Mouse (Mus musculus): ENCODE results near the gene Adra2b. TPM values are rescaled to one million over a fixed set of nuclear protein-coding genes. Genes with fewer than 3 reads are reported as not detected.

The Adra2b gene
- polyA plus RNA-seq, 1 experiment from 2014 or later: 7.6 TPM

GRCm38 (mm10) chr2:127328090-127328851, 34.7 kb upstream of the Adra2b start:
- 59% methylated on average over 12 of the region's 12 CpGs for WGBS

GRCm38 (mm10) chr2:127332807-127333570, 30.0 kb upstream of the Adra2b start:
- 61% methylated on average over 14 of the region's 14 CpGs for WGBS
- no peak overlapping the region for H3K4me3 ChIP-seq
- H3K36me3 ChIP-seq: no peaks in the 10 kb centered on the region
- no peak overlapping the region for H3K9ac ChIP-seq
- H3K4me2 ChIP-seq: no peak overlapping the region
- no peak overlapping the region for H3K27ac ChIP-seq (ENCODE audit: poor library complexity, severe bottlenecking)
- peaks cover 9% of the 10 kb centered on the region for H3K27me3 ChIP-seq (replicated peaks)
- H3K4me1 ChIP-seq (replicated peaks): peaks cover 48% of the 10 kb centered on the region
- ATAC-seq (ENCODE audit: insufficient number of reproducible peaks, low FRiP score): no peak
- H3K9me3 ChIP-seq (replicated peaks): no peaks in the 10 kb centered on the region

More at GRCm38 (mm10) chr2:127328090-127328851, 34.7 kb upstream of the Adra2b start:
- H3K9me3 ChIP-seq (replicated peaks): no peaks in the 10 kb centered on the region
- ATAC-seq (ENCODE audit: insufficient number of reproducible peaks, low FRiP score): peak; percentile 71
- peaks cover 22% of the 10 kb centered on the region for H3K4me1 ChIP-seq (replicated peaks)
- H3K4me3 ChIP-seq: no peak overlapping the region
- H3K4me2 ChIP-seq: no peak overlapping the region
- no peak overlapping the region for H3K9ac ChIP-seq
- H3K36me3 ChIP-seq: no peaks in the 10 kb centered on the region
- H3K27ac ChIP-seq (ENCODE audit: poor library complexity, severe bottlenecking): peak overlapping the region; percentile 78
- H3K27me3 ChIP-seq (replicated peaks): no peaks in the 10 kb centered on the region

DNA sequence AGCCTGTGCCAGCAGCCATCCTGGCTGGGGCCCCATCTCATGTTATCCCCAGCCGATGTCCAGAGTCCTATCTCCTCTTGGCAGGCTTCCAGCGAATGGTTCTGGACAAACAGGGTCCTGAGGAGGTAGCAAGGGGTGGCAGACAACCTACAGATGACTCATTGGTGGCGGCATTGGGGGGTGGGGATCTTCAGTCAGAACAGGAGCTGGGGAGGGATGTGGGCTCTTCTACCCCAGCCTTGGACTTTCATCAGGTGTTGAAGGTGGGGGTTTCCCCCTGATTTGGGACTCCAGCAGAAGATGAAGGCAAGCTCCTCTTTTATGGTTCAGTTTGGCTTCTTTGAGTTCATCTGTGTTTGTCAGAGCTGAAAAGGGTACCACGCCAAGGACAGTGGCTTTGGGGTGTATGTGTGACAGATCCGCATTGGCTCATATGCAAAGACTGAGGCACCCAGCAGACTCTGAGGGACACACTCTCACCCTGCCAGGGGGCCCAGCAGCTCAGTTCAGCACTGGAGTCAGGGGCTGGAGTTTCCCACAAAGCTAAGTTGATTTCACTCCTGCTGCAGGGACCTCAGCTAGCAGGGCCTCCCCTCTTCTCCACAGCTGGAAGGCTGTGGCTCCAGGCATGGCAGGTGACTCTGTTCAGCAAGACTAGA, 28.9 kb upstream of the Adra2b start:
- Histone ChIP-seq H3K9ac (no peak overlapping the region), H3K9me3 (replicated peaks) (no peaks in the 10 kb centered on the region), H3K4me1 (replicated peaks) (peaks cover 46% of the 10 kb centered on the region), H3K4me3 (no peak overlapping the region), H3K27me3 (replicated peaks) (peaks cover 16% of the 10 kb centered on the region), H3K4me2 (no peak overlapping the region), H3K27ac (ENCODE audit: poor library complexity, severe bottlenecking) (no peak overlapping the region), H3K36me3 (no peaks in the 10 kb centered on the region)
- ATAC-seq (ENCODE audit: insufficient number of reproducible peaks, low FRiP score): no peak
- 43% methylated on average over 5 of the region's 5 CpGs for WGBS

GRCm38 (mm10) chr2:127335078-127335541, 27.9 kb upstream of the Adra2b start:
- peak overlapping the region; percentile 60; the same call in 1 of the 2 replicates for H3K4me3 ChIP-seq
- H3K27ac ChIP-seq (ENCODE audit: poor library complexity, severe bottlenecking): peak overlapping the region; percentile 46
- H3K4me1 ChIP-seq (replicated peaks): peaks cover 41% of the 10 kb centered on the region
- ATAC-seq (ENCODE audit: insufficient number of reproducible peaks, low FRiP score): no peak
- no peak overlapping the region for H3K9ac ChIP-seq
- H3K4me2 ChIP-seq: peak overlapping the region; percentile 76
- no peaks in the 10 kb centered on the region for H3K36me3 ChIP-seq
- 51% methylated on average over 11 of the region's 11 CpGs for WGBS
- H3K27me3 ChIP-seq (replicated peaks): peaks cover 16% of the 10 kb centered on the region
- H3K9me3 ChIP-seq (replicated peaks): no peaks in the 10 kb centered on the region

DNA sequence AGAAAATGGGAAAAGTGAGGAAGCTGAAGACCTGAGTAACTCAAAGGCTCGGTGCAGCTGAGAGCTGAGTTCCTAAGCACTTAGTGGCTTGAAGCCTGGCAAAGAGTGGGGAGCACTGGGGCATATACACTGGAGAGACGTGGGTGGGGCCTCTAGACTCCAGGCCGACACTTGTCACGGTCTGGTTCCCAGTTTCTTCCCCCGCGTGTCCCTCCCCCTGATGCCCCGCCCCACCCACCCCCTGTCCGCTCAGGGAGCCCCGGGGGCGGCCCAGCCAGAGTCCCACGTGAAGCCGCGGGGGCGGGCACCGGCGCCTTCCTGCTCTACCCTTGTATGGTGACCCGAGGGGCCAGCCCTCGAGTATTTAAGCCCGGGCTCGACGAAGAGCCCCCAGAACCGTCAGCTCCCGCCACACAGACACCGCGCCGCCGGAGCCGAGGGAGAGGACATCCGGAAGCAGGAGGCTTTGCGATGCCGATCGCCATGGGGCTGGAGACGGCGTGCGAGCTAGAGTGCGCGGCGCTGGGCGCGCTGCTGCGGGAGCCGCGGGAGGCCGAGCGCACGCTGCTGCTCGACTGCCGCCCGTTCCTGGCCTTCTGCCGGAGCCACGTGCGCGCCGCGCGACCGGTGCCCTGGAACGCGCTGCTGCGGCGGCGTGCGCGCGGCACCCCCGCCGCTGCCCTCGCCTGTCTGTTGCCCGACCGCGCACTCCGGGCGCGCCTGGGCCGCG, 27.1 kb upstream of the Adra2b start, which contains the start of gene Dusp2:
Dusp2 (plus strand) TSS at position 393 of the 730 bp plus-strand sequence.
- Histone ChIP-seq H3K9me3 (replicated peaks) (no peaks in the 10 kb centered on the region), H3K4me1 (replicated peaks) (peaks cover 41% of the 10 kb centered on the region), H3K9ac (peak within 1 kb of the TSS; percentile 77), H3K4me3 (peak within 1 kb of the TSS; percentile 60), H3K36me3 (no peaks in the 10 kb centered on the region), H3K27me3 (replicated peaks) (peaks cover 16% of the 10 kb centered on the region), H3K27ac (ENCODE audit: poor library complexity, severe bottlenecking) (peak within 1 kb of the TSS; percentile 46), H3K4me2 (peak within 1 kb of the TSS; percentile 76)
- WGBS: under 1% methylated on average over 68 of the region's 76 CpGs
- ATAC-seq (ENCODE audit: insufficient number of reproducible peaks, low FRiP score): peak; percentile 88

- Histone ChIP-seq H3K9ac (peak overlapping the region; percentile 77), H3K27ac (ENCODE audit: poor library complexity, severe bottlenecking) (peak overlapping the region; percentile 46), H3K36me3 (no peaks in the 10 kb centered on the region), H3K4me2 (peak overlapping the region; percentile 76), H3K4me1 (replicated peaks) (peaks cover 41% of the 10 kb centered on the region), H3K27me3 (replicated peaks) (peaks cover 16% of the 10 kb centered on the region), H3K9me3 (replicated peaks) (no peaks in the 10 kb centered on the region), H3K4me3 (peak overlapping the region; percentile 60)
- ATAC-seq (ENCODE audit: insufficient number of reproducible peaks, low FRiP score): no peak
- WGBS: 3% methylated on average over 33 of the region's 33 CpGs
Measured at GRCm38 (mm10) chr2:127336497-127336832, 26.5 kb upstream of the Adra2b start.

GRCm38 (mm10) chr2:127336885-127337284, 26.1 kb upstream of the Adra2b start:
- peak overlapping the region; percentile 77 for H3K9ac ChIP-seq
- no peaks in the 10 kb centered on the region for H3K9me3 ChIP-seq (replicated peaks)
- H3K27ac ChIP-seq (ENCODE audit: poor library complexity, severe bottlenecking): peak overlapping the region; percentile 46
- peak overlapping the region; percentile 60 for H3K4me3 ChIP-seq
- ATAC-seq (ENCODE audit: insufficient number of reproducible peaks, low FRiP score): no peak
- H3K4me2 ChIP-seq: peak overlapping the region; percentile 76
- H3K4me1 ChIP-seq (replicated peaks): peaks cover 41% of the 10 kb centered on the region
- WGBS: 25% methylated on average over 5 of the region's 5 CpGs
- no peaks in the 10 kb centered on the region for H3K36me3 ChIP-seq
- peaks cover 16% of the 10 kb centered on the region for H3K27me3 ChIP-seq (replicated peaks)

DNA sequence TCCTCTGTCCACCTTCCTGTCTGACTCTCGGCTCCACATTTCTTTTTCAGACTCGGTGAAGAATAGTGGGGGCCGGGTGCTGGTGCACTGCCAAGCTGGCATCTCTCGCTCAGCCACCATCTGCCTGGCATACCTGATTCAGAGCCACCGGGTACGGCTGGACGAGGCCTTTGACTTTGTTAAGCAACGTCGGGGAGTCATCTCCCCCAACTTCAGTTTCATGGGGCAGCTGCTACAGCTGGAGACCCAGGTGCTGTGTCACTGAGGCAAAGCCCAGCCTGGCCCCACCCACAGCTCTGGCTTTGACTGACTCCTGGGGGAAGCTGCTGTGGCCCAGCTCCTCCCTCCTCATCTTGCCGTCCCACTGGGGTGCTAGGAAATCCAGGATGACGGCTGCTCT, 25.5 kb upstream of the Adra2b start:
- Histone ChIP-seq H3K27me3 (replicated peaks) (peaks cover 16% of the 10 kb centered on the region), H3K9me3 (replicated peaks) (no peaks in the 10 kb centered on the region), H3K9ac (peak overlapping the region; percentile 77), H3K4me2 (peak overlapping the region; percentile 76), H3K4me1 (replicated peaks) (peaks cover 41% of the 10 kb centered on the region), H3K36me3 (no peaks in the 10 kb centered on the region), H3K27ac (ENCODE audit: poor library complexity, severe bottlenecking) (peak overlapping the region; percentile 46), H3K4me3 (peak overlapping the region; percentile 60)
- ATAC-seq (ENCODE audit: insufficient number of reproducible peaks, low FRiP score): no peak
- 51% methylated on average over 11 of the region's 11 CpGs for WGBS

DNA sequence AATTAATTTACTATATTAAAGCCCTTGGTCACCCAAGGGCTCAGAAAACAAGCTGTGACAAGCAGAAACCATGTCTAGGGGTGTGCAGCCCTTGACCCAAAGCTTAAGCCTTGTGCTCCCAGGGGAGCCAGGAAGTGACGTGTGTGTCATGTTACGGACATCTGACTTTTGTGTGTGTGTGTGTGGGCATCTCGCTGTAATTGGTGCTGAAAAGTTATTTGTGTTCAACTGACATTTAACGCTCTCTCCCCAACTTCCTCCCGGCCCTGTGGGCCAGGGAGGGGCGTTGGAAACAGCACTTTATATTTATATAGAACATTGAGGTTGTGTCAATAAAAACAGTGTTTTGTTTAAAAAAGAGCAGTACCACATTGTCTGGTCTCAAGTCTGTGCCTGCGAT, 25.0 kb upstream of the Adra2b start:
- Histone ChIP-seq H3K9me3 (replicated peaks) (no peaks in the 10 kb centered on the region), H3K27ac (ENCODE audit: poor library complexity, severe bottlenecking) (no peak overlapping the region), H3K9ac (peak overlapping the region; percentile 77; the same call in 1 of the 2 replicates), H3K27me3 (replicated peaks) (peaks cover 16% of the 10 kb centered on the region), H3K4me3 (peak overlapping the region; percentile 60), H3K4me1 (replicated peaks) (peaks cover 36% of the 10 kb centered on the region), H3K36me3 (no peaks in the 10 kb centered on the region), H3K4me2 (peak overlapping the region; percentile 76)
- no peak for ATAC-seq (ENCODE audit: insufficient number of reproducible peaks, low FRiP score)
- WGBS: 62% methylated on average over 7 of the region's 7 CpGs

DNA sequence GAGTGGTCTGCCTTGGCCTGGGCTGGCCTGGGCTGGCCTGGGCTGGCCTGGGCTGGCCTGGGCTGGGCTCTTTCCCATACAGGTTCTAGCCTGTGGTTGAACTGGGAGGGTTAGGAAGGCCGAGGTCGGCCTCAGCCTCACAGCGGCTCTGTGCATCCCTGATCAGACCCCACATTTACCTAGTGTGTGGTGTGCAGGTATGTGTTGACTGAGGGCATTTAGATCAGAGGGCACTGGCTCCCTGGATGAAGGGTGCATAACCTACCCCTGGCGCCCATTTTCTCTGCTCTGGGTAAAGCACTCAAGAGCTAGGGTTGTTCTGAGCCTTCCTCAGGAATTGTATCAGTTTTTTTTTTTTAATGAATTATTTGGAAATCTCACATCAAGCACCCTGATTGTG, 24.6 kb upstream of the Adra2b start, which contains the start of gene Astl:
Astl (plus strand) TSS at position 224 of the 400 bp plus-strand sequence.
- no peak for ATAC-seq (ENCODE audit: insufficient number of reproducible peaks, low FRiP score)
- Histone ChIP-seq H3K9me3 (replicated peaks) (no peaks in the 10 kb centered on the region), H3K4me2 (peak within 1 kb of the TSS; percentile 76), H3K27me3 (replicated peaks) (peaks cover 16% of the 10 kb centered on the region), H3K4me3 (peak within 1 kb of the TSS; percentile 60), H3K9ac (peak within 1 kb of the TSS; percentile 77), H3K27ac (ENCODE audit: poor library complexity, severe bottlenecking) (peak within 1 kb of the TSS; percentile 46), H3K36me3 (no peaks in the 10 kb centered on the region), H3K4me1 (replicated peaks) (peaks cover 32% of the 10 kb centered on the region)
- 88% methylated on average over 4 of the region's 4 CpGs for WGBS

Data from heart, embryonic 12.5 days (tissue).